Mouse (Mus musculus): ENCODE data around the gene Glt6d1.

DNA sequence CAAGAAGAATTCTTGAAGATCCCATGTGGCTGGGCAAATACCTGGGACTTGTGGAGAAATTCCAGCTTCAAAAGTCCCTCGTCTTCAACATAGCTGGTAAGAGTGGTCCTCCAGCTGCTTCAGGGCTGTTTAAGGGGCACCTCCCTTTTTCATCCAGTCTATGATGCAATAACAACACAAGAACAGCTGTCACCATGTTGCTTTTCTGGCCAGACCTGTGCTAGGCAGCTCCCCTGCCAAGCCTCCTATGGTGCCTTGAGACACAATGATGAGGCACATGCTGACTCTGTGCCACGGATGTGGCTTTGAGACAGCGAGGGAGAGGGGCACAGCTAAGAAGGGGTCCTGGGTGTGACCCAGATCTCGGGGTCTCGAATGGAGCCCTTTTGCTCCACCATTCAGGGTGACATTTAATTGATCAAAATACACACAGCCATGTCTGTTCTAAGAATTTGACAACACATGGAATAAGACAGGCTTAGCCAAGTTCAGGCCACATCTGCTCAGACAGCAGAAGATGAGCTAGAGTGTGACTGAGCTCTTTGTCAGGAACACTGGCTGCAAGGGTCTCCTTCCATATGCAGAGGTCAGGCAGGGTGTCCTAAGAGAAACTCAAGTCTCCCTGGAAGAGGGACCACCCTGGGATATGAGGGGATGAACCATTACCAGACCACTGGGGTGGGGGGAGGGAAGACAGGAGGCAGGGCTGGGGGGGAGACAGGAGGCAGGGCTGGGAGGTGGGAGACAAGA is 29.9 kb downstream of the Glt6d1 start:
- TF ChIP-seq POLR2A (IDR thresholded peaks at IDR 0.05; ENCODE audit: low read depth, low read length) (no peak), CTCF (IDR thresholded peaks at IDR 0.05; ENCODE audit: borderline replicate concordance, insufficient read depth, low read length) (no peak)
